Comparison of ENCODE assay signal across 15 mouse cellular contexts in the genomic region with DNA sequence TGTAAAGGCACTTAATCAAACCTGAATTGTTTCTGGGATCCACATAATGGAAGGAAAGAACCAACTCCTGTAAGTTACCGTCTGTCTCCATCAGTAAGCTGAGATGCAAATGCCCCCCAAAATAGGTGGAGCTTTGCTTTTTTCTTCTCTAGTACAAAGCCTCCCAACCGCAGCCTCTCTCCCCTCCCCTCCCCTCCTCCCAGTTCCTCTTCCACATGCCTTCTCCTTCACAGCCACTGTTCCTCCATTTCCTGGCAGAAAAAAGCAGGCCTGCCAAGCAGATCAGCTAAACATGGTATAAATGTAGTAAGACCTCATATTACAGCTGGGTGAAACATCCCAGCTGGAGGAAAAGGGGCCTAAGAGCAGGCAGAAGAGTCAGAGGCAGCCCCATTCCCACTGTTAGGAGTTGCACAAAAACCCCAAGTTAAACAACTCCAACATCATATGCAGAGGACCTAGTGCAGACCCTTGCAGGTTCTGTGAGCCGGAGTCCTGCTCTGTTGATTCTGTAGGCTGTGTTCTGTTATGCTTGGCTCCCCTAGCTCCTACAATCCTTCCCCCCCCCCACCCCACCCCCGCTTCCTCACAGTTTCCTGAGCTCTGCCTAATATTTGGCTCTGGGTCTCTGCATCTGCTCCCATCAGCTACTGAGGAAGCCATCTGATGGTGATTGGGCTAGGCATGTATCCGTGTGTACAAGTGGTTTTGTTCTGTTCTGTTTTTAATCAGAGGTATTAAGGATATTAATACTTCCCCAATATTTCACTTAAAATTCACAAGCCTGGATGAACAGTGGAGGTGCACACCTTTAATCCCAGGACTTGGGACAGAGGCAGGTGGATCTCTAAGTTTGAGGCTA. TPM values are rescaled to one million over a fixed set of nuclear protein-coding genes. Genes with fewer than 3 reads are reported as not detected.
DNase-seq lines count a peak whose midpoint lies in the region; ATAC-seq and TF ChIP-seq lines count a peak whose summit lies in the region.
"Had no signal": no experiment of that assay in that cellular context is flagged by ENCODE, and none has a peak within 500 bp of the region (broad histone marks: within the 10 kb centered on the region; RNA-seq: fewer than 3 reads in every experiment).

No protein-coding gene starts in this region.

- TF ChIP-seq CTCF in layer of hippocampus, adult 2 months (conservative IDR thresholded peaks at IDR 0.05) = no peak

- H3K4me2 ChIP-seq in liver, embryonic 16.5 days (ENCODE audit: low read depth, low read length) = no peak overlapping the region
- H3K4me2 ChIP-seq in hindbrain, embryonic 13.5 days = no peak overlapping the region
- no peak overlapping the region for H3K4me2 ChIP-seq in forebrain, embryonic 12.5 days
- H3K4me2 ChIP-seq: midbrain, embryonic 11.5 days; neural tube, embryonic 12.5 days had no signal

- DNase-seq in layer of hippocampus, adult 2 months (ENCODE audit: low spot score in 2 of 2) = no peak
- no peak for DNase-seq in layer of hippocampus, adult 18-20 months (ENCODE audit: low spot score in 2 of 2)
- DNase-seq in ES-CJ7 (ENCODE audit: low read depth, low spot score) = peak; percentile 55
- DNase-seq in ZHBTc4 (ENCODE audit: low read depth, low spot score) = peak; percentile 48
- DNase-seq in testis, postnatal 10 days (ENCODE audit: low spot score) = no peak
- DNase-seq: adrenal gland, adult 8-10 months; cerebellum, adult 11-12 months; gastrocnemius, postnatal 25 days; right cerebral cortex, adult 18-20 months had no signal

- peaks cover 7% of the 10 kb centered on the region for H3K4me1 ChIP-seq in liver, embryonic 16.5 days (ENCODE audit: control insufficient read depth, low read depth, low read length)
- H3K4me1 ChIP-seq in hindbrain, embryonic 13.5 days (replicated peaks) = no peaks in the 10 kb centered on the region
- no peaks in the 10 kb centered on the region for H3K4me1 ChIP-seq in forebrain, embryonic 12.5 days
- H3K4me1 ChIP-seq: neural tube, embryonic 12.5 days had no signal

- no peaks in the 10 kb centered on the region for H3K27me3 ChIP-seq in liver, embryonic 16.5 days (ENCODE audit: control insufficient read depth, insufficient read depth, low read depth, low read length)
- H3K27me3 ChIP-seq in hindbrain, embryonic 13.5 days = no peaks in the 10 kb centered on the region
- H3K27me3 ChIP-seq in forebrain, embryonic 12.5 days = no peaks in the 10 kb centered on the region
- H3K27me3 ChIP-seq: neural tube, embryonic 12.5 days had no signal

- 0 out of 2 replicates have a peak, but pooled peaks cover 5% of the 10 kb centered on the region for H3K36me3 ChIP-seq in liver, embryonic 16.5 days (ENCODE audit: control insufficient read depth, insufficient read depth)
- peaks cover 91% of the 10 kb centered on the region for H3K36me3 ChIP-seq in hindbrain, embryonic 13.5 days
- peaks cover 82% of the 10 kb centered on the region for H3K36me3 ChIP-seq in forebrain, embryonic 12.5 days (replicated peaks)

- H3K9me3 ChIP-seq in liver, embryonic 16.5 days (replicated peaks; ENCODE audit: control insufficient read depth, low read length) = no peaks in the 10 kb centered on the region
- H3K9me3 ChIP-seq in hindbrain, embryonic 13.5 days = no peaks in the 10 kb centered on the region
- H3K9me3 ChIP-seq in forebrain, embryonic 12.5 days = no peaks in the 10 kb centered on the region
- H3K9me3 ChIP-seq: G1E; neural tube, embryonic 12.5 days had no signal

- H3K27ac ChIP-seq in layer of hippocampus, adult 2 months = peak overlapping the region; percentile 72
- H3K27ac ChIP-seq in liver, embryonic 16.5 days (ENCODE audit: low read length) = peak overlapping the region; percentile 60
- no peak overlapping the region for H3K27ac ChIP-seq in hindbrain, embryonic 13.5 days
- no peak overlapping the region for H3K27ac ChIP-seq in forebrain, embryonic 12.5 days
- H3K27ac ChIP-seq: neural tube, embryonic 12.5 days had no signal

- H3K4me3 ChIP-seq in layer of hippocampus, adult 2 months = no peak overlapping the region
- no peak overlapping the region for H3K4me3 ChIP-seq in liver, embryonic 16.5 days (ENCODE audit: low read depth, low read length)
- no peak overlapping the region for H3K4me3 ChIP-seq in hindbrain, embryonic 13.5 days
- H3K4me3 ChIP-seq in forebrain, embryonic 12.5 days (replicated peaks) = no peak overlapping the region
- H3K4me3 ChIP-seq: neural tube, embryonic 12.5 days had no signal

- no peak for ATAC-seq in liver, embryonic 16.5 days (ENCODE audit: low read depth)
- ATAC-seq in hindbrain, embryonic 13.5 days (ENCODE audit: low FRiP score) = no peak
- no peak for ATAC-seq in forebrain, embryonic 12.5 days (ENCODE audit: low FRiP score)

- H3K9ac ChIP-seq in liver, embryonic 16.5 days (ENCODE audit: low read depth, low read length) = no peak overlapping the region
- no peak overlapping the region for H3K9ac ChIP-seq in hindbrain, embryonic 13.5 days
- H3K9ac ChIP-seq in forebrain, embryonic 12.5 days = no peak overlapping the region
- H3K9ac ChIP-seq: neural tube, embryonic 12.5 days had no signal

- WGBS in liver, embryonic 16.5 days (ENCODE audit: insufficient replicate concordance) = 40% methylated on average over 5 of the region's 5 CpGs
- 67% methylated on average over 5 of the region's 5 CpGs for WGBS in hindbrain, embryonic 13.5 days
- WGBS in forebrain, embryonic 12.5 days = 79% methylated on average over 5 of the region's 5 CpGs

RNA-seq across cellular contexts. Expression of a gene that starts 34.2 kb away (rescaled TPM):
- 10 to 100 TPM; 87.0 to 93.3 TPM for total RNA-seq in layer of hippocampus, adult 2 months (2021)
- total RNA-seq in layer of hippocampus, adult 18-20 months (2021) = 10 to 100 TPM; 78.8 to 80.0 TPM
- 2.7 and 4.0 TPM in 2 replicates for polyA plus RNA-seq in liver, embryonic 16.5 days (2015; fragmentation: Nextera tagmentation; extraction: Ambion mirVana)
- 20.1 and 21.6 TPM in 2 replicates for polyA plus RNA-seq in hindbrain, embryonic 13.5 days (2015; fragmentation: Nextera tagmentation; extraction: Ambion mirVana)
- polyA plus RNA-seq in forebrain, embryonic 12.5 days (2016; fragmentation: Nextera tagmentation; extraction: Ambion mirVana) = 15.5 and 17.9 TPM in 2 replicates

RNA-seq across cellular contexts. Expression of a gene that starts 48.6 kb away (rescaled TPM):
- 100 to 1,000 TPM; 192 to 223 TPM for total RNA-seq in layer of hippocampus, adult 2 months (2021)
- total RNA-seq in layer of hippocampus, adult 18-20 months (2021) = 100 to 1,000 TPM; 182 to 189 TPM
- polyA plus RNA-seq in liver, embryonic 16.5 days (2015; fragmentation: Nextera tagmentation; extraction: Ambion mirVana) = 20.6 and 23.7 TPM in 2 replicates
- 67.9 and 76.0 TPM in 2 replicates for polyA plus RNA-seq in hindbrain, embryonic 13.5 days (2015; fragmentation: Nextera tagmentation; extraction: Ambion mirVana)
- polyA plus RNA-seq in forebrain, embryonic 12.5 days (2016; fragmentation: Nextera tagmentation; extraction: Ambion mirVana) = 78.4 and 89.3 TPM in 2 replicates

RNA-seq across cellular contexts. Expression of a gene that starts 48.6 kb away (rescaled TPM):
- 1 to 10 TPM; 6.2 to 6.8 TPM for total RNA-seq in layer of hippocampus, adult 2 months (2021)
- total RNA-seq in layer of hippocampus, adult 18-20 months (2021) = 1 to 10 TPM; 4.9 to 6.1 TPM
- 5.9 and 6.7 TPM in 2 replicates for polyA plus RNA-seq in liver, embryonic 16.5 days (2015; fragmentation: Nextera tagmentation; extraction: Ambion mirVana)
- 8.2 and 8.8 TPM in 2 replicates for polyA plus RNA-seq in hindbrain, embryonic 13.5 days (2015; fragmentation: Nextera tagmentation; extraction: Ambion mirVana)
- 14.5 and 18.8 TPM in 2 replicates for polyA plus RNA-seq in forebrain, embryonic 12.5 days (2016; fragmentation: Nextera tagmentation; extraction: Ambion mirVana)

RNA-seq across cellular contexts. Expression of a gene that starts 49.8 kb away (rescaled TPM):
- 10 to 100 TPM; 78.2 to 82.2 TPM for total RNA-seq in layer of hippocampus, adult 2 months (2021)
- total RNA-seq in layer of hippocampus, adult 18-20 months (2021) = 10 to 100 TPM; 69.7 to 75.6 TPM
- polyA plus RNA-seq in liver, embryonic 16.5 days (2015; fragmentation: Nextera tagmentation; extraction: Ambion mirVana) = 0.46 and 0.87 TPM in 2 replicates
- polyA plus RNA-seq in hindbrain, embryonic 13.5 days (2015; fragmentation: Nextera tagmentation; extraction: Ambion mirVana) = 2.8 and 3.1 TPM in 2 replicates
- polyA plus RNA-seq in forebrain, embryonic 12.5 days (2016; fragmentation: Nextera tagmentation; extraction: Ambion mirVana) = 1.7 and 1.9 TPM in 2 replicates

RNA-seq across cellular contexts. Expression of a gene that starts 56.1 kb away (rescaled TPM):
- total RNA-seq in layer of hippocampus, adult 2 months (2021) = 10 to 100 TPM; 87.9 to 95.5 TPM
- total RNA-seq in layer of hippocampus, adult 18-20 months (2021) = 10 to 100 TPM; 79.3 to 84.6 TPM
- polyA plus RNA-seq in liver, embryonic 16.5 days (2015; fragmentation: Nextera tagmentation; extraction: Ambion mirVana) = 28.5 and 29.6 TPM in 2 replicates
- polyA plus RNA-seq in hindbrain, embryonic 13.5 days (2015; fragmentation: Nextera tagmentation; extraction: Ambion mirVana) = 86.0 and 89.9 TPM in 2 replicates
- polyA plus RNA-seq in forebrain, embryonic 12.5 days (2016; fragmentation: Nextera tagmentation; extraction: Ambion mirVana) = 100 and 103 TPM in 2 replicates

Comparison
In these comparisons a context has a peak if more than half of its experiments do, and no peak if none do; other contexts are left out.
1. DNase-seq: peak in ES-CJ7 (single experiment) and ZHBTc4 (single experiment); none in layer of hippocampus, adult 2 months (0 of 2), layer of hippocampus, adult 18-20 months (0 of 2) and testis, postnatal 10 days (single experiment).
2. H3K27ac ChIP-seq: peak in layer of hippocampus, adult 2 months (single experiment) and liver, embryonic 16.5 days (single experiment); none in hindbrain, embryonic 13.5 days (single experiment) and forebrain, embryonic 12.5 days (single experiment).